Mouse (Mus musculus): ENCODE data around the gene Clec4a2. TPM values are rescaled to one million over a fixed set of nuclear protein-coding genes. Genes with fewer than 3 reads are reported as not detected.
"Not testable (repeated sequence)": the region's sequence is repeated elsewhere in the genome, so short reads cannot be mapped to it uniquely, and the experiment has no call there.

Clec4a2 gene
- polyA plus RNA-seq (2015; fragmentation: Nextera tagmentation; extraction: Ambion mirVana) = 7.7 and 8.5 TPM in 2 replicates

GRCm38 (mm10) chr6:123106128-123106527 lies at the start of gene Clec4a2:
Clec4a2 (plus strand) TSS chr6:123106428.
- not testable (repeated sequence) for H3K4me3 ChIP-seq (ENCODE audit: low read depth, low read length); H3K4me1 ChIP-seq (replicated peaks; ENCODE audit: control insufficient read depth, insufficient read depth); H3K9ac ChIP-seq (ENCODE audit: low read length); H3K27ac ChIP-seq (replicated peaks); ATAC-seq (ENCODE audit: low FRiP score, low TSS enrichment); H3K4me2 ChIP-seq (replicated peaks; ENCODE audit: low read depth); H3K27me3 ChIP-seq (ENCODE audit: control insufficient read depth, insufficient read depth, low read length); H3K36me3 ChIP-seq (ENCODE audit: control insufficient read depth, insufficient read depth, low read length); H3K9me3 ChIP-seq (ENCODE audit: control insufficient read depth, low read length); DNase-seq (ENCODE audit: low spot score)
- 45% methylated on average over 1 of the region's 1 CpGs for WGBS

GRCm38 (mm10) chr6:123095125-123095843 lies 10.9 kb upstream of the Clec4a2 start:
- no peaks in the 10 kb centered on the region for H3K9me3 ChIP-seq (ENCODE audit: control insufficient read depth, low read length)
- H3K36me3 ChIP-seq (ENCODE audit: control insufficient read depth, insufficient read depth, low read length) = no peaks in the 10 kb centered on the region
- TF ChIP-seq CTCF (IDR thresholded peaks at IDR 0.05; ENCODE audit: low read depth) = no peak
- no peak for TF ChIP-seq EP300 (optimal IDR thresholded peaks at IDR 0.05)
- DNase-seq (ENCODE audit: low spot score) (no peak), ATAC-seq (ENCODE audit: low FRiP score, low TSS enrichment) (no peak)
- no peak overlapping the region for H3K4me3 ChIP-seq (ENCODE audit: low read depth, low read length)
- H3K4me1 ChIP-seq (replicated peaks; ENCODE audit: control insufficient read depth, insufficient read depth) = no peaks in the 10 kb centered on the region
- 83% methylated on average over 4 of the region's 4 CpGs for WGBS
- no peak overlapping the region for H3K27ac ChIP-seq (replicated peaks)
- H3K27me3 ChIP-seq (ENCODE audit: control insufficient read depth, insufficient read depth, low read length) = no peaks in the 10 kb centered on the region
- H3K9ac ChIP-seq (ENCODE audit: low read length) = no peak overlapping the region
- H3K4me2 ChIP-seq (replicated peaks; ENCODE audit: low read depth) = no peak overlapping the region

- Histone ChIP-seq H3K9me3 (ENCODE audit: control insufficient read depth, low read length) (no peaks in the 10 kb centered on the region), H3K36me3 (ENCODE audit: control insufficient read depth, insufficient read depth, low read length) (no peaks in the 10 kb centered on the region), H3K9ac (ENCODE audit: low read length) (no peak overlapping the region), H3K4me1 (replicated peaks; ENCODE audit: control insufficient read depth, insufficient read depth) (no peaks in the 10 kb centered on the region), H3K4me3 (ENCODE audit: low read depth, low read length) (no peak overlapping the region), H3K27ac (replicated peaks) (no peak overlapping the region), H3K4me2 (replicated peaks; ENCODE audit: low read depth) (no peak overlapping the region), H3K27me3 (ENCODE audit: control insufficient read depth, insufficient read depth, low read length) (no peaks in the 10 kb centered on the region)
- DNase-seq (ENCODE audit: low spot score) (no peak), ATAC-seq (ENCODE audit: low FRiP score, low TSS enrichment) (no peak)
- TF ChIP-seq CTCF (IDR thresholded peaks at IDR 0.05; ENCODE audit: low read depth) = no peak
- TF ChIP-seq EP300 (optimal IDR thresholded peaks at IDR 0.05) = no peak
- 58% methylated on average over 3 of the region's 3 CpGs for WGBS
Measured at GRCm38 (mm10) chr6:123123195-123123594, 17.0 kb downstream of the Clec4a2 start.

- H3K9me3 ChIP-seq (ENCODE audit: control insufficient read depth, low read length) = no peaks in the 10 kb centered on the region
- H3K4me2 ChIP-seq (replicated peaks; ENCODE audit: low read depth) = no peak overlapping the region
- 50% methylated on average over 1 of the region's 1 CpGs for WGBS
- H3K9ac ChIP-seq (ENCODE audit: low read length) = no peak overlapping the region
- no peak overlapping the region for H3K4me3 ChIP-seq (ENCODE audit: low read depth, low read length)
- H3K36me3 ChIP-seq (ENCODE audit: control insufficient read depth, insufficient read depth, low read length) = no peaks in the 10 kb centered on the region
- no peaks in the 10 kb centered on the region for H3K4me1 ChIP-seq (replicated peaks; ENCODE audit: control insufficient read depth, insufficient read depth)
- DNase-seq (ENCODE audit: low spot score) (no peak), ATAC-seq (ENCODE audit: low FRiP score, low TSS enrichment) (no peak)
- TF ChIP-seq EP300 (optimal IDR thresholded peaks at IDR 0.05) (no peak), CTCF (IDR thresholded peaks at IDR 0.05; ENCODE audit: low read depth) (no peak)
- H3K27me3 ChIP-seq (ENCODE audit: control insufficient read depth, insufficient read depth, low read length) = no peaks in the 10 kb centered on the region
- no peak overlapping the region for H3K27ac ChIP-seq (replicated peaks)
Measured at GRCm38 (mm10) chr6:123127173-123127572, 20.9 kb downstream of the Clec4a2 start.

GRCm38 (mm10) chr6:123137766-123138526 lies 31.7 kb downstream of the Clec4a2 start:
- not testable (repeated sequence) for H3K4me1 ChIP-seq (replicated peaks; ENCODE audit: control insufficient read depth, insufficient read depth); H3K4me2 ChIP-seq (replicated peaks; ENCODE audit: low read depth); H3K9me3 ChIP-seq (ENCODE audit: control insufficient read depth, low read length); H3K27me3 ChIP-seq (ENCODE audit: control insufficient read depth, insufficient read depth, low read length); H3K9ac ChIP-seq (ENCODE audit: low read length); H3K27ac ChIP-seq (replicated peaks); DNase-seq (ENCODE audit: low spot score); H3K4me3 ChIP-seq (ENCODE audit: low read depth, low read length); ATAC-seq (ENCODE audit: low FRiP score, low TSS enrichment); H3K36me3 ChIP-seq (ENCODE audit: control insufficient read depth, insufficient read depth, low read length)
- WGBS = 65% methylated on average over 29 of the region's 29 CpGs

GRCm38 (mm10) chr6:123170106-123170505 lies 63.9 kb downstream of the Clec4a2 start:
- no peaks in the 10 kb centered on the region for H3K36me3 ChIP-seq (ENCODE audit: control insufficient read depth, insufficient read depth, low read length)
- ATAC-seq (ENCODE audit: low FRiP score, low TSS enrichment) = no peak
- WGBS = 60% methylated on average over 1 of the region's 1 CpGs
- no peaks in the 10 kb centered on the region for H3K27me3 ChIP-seq (ENCODE audit: control insufficient read depth, insufficient read depth, low read length)
- H3K4me3 ChIP-seq (ENCODE audit: low read depth, low read length) = no peak overlapping the region
- H3K4me1 ChIP-seq (replicated peaks; ENCODE audit: control insufficient read depth, insufficient read depth) = no peaks in the 10 kb centered on the region
- TF ChIP-seq EP300 (optimal IDR thresholded peaks at IDR 0.05) (no peak), CTCF (IDR thresholded peaks at IDR 0.05; ENCODE audit: low read depth) (no peak)
- DNase-seq (ENCODE audit: low spot score) = no peak
- no peak overlapping the region for H3K9ac ChIP-seq (ENCODE audit: low read length)
- H3K27ac ChIP-seq (replicated peaks) = no peak overlapping the region
- no peaks in the 10 kb centered on the region for H3K9me3 ChIP-seq (ENCODE audit: control insufficient read depth, low read length)
- no peak overlapping the region for H3K4me2 ChIP-seq (replicated peaks; ENCODE audit: low read depth)
